Mouse (Mus musculus) limb, embryonic 13.5 days (tissue): ENCODE data around the gene Xpo4. TPM values are rescaled to one million over a fixed set of nuclear protein-coding genes. Genes with fewer than 3 reads are reported as not detected.
"Not testable (repeated sequence)": the region's sequence is repeated elsewhere in the genome, so short reads cannot be mapped to it uniquely, and the experiment has no call there.

Source experiments
- ATAC-seq: fragments of 200-750 bp; cut with Nextera tagmentation; 2 replicates; pipeline ENCODE4 v1.8.0; 2017; ENCODE audit warnings: low read depth, moderate number of reproducible peaks, moderate TSS enrichment; ENCODE audit not compliant: low FRiP score
- H3K27ac ChIP-seq: fragments of 300-500 bp; sonication (generic); 2 replicates; pipeline ENCODE4 v1.5.1; 2015; ENCODE audit warnings: inconsistent platforms, mild to moderate bottlenecking, moderate library complexity
- H3K27me3 ChIP-seq: fragments of 300-500 bp; sonication (generic); 2 replicates; pipeline ENCODE4 v1.6.1; 2015; ENCODE audit warnings: mild to moderate bottlenecking, inconsistent platforms
- H3K36me3 ChIP-seq: fragments of 300-500 bp; sonication (generic); 2 replicates; pipeline ENCODE4 v1.6.1; 2015; ENCODE audit warnings: inconsistent platforms, mild to moderate bottlenecking, moderate library complexity
- H3K4me1 ChIP-seq: fragments of 300-500 bp; sonication (generic); 2 replicates; pipeline ENCODE4 v1.6.1; 2015; ENCODE audit warnings: inconsistent platforms
- H3K4me2 ChIP-seq: fragments of 300-500 bp; sonication (generic); replicated peaks from 2 replicates; pipeline ENCODE4 v1.6.1; 2015; ENCODE audit warnings: inconsistent platforms, mild to moderate bottlenecking, moderate library complexity
- H3K4me3 ChIP-seq: fragments of 300-500 bp; sonication (generic); 2 replicates; pipeline ENCODE4 v1.5.1; 2015; ENCODE audit warnings: moderate library complexity, mild to moderate bottlenecking, inconsistent platforms
- H3K9ac ChIP-seq: fragments of 300-500 bp; sonication (generic); 2 replicates; pipeline ENCODE4 v1.6.1; 2015; ENCODE audit warnings: mild to moderate bottlenecking, inconsistent platforms
- H3K9me3 ChIP-seq: fragments of 300-500 bp; sonication (generic); 2 replicates; pipeline ENCODE4 v1.6.1; 2016; ENCODE audit warnings: inconsistent platforms
- WGBS: fragments of 180-500 bp; shearing (Covaris S2); methylation state at CpG from one replicate; pipeline ENCODE4 v1.1.7; 2015; 5-methylcytosine and 5-hydroxymethylcytosine counted together
- polyA plus RNA-seq: library from polyadenylated mRNA; unstranded; fragments of >200 nt; fragmentation: Nextera tagmentation; extraction: Ambion mirVana; gene quantifications from 2 replicates; pipeline ENCODE4 v1.2.1, GENCODE M21; 2015

Xpo4 gene
- polyA plus RNA-seq, 1 experiment from 2014 or later: 26.4 TPM

- ATAC-seq: no peak
- 93% methylated on average over 15 of the region's 15 CpGs for WGBS
- H3K4me1 ChIP-seq: no peaks in the 10 kb centered on the region
- H3K4me2 ChIP-seq: no peak overlapping the region
- no peak overlapping the region for H3K4me3 ChIP-seq
- H3K9me3 ChIP-seq: no peaks in the 10 kb centered on the region
- H3K27me3 ChIP-seq: no peaks in the 10 kb centered on the region
- H3K9ac ChIP-seq: no peak overlapping the region
- no peak overlapping the region for H3K27ac ChIP-seq
- peaks cover 84% of the 10 kb centered on the region for H3K36me3 ChIP-seq
These were observed 30.8 kb upstream of the Xpo4 start for GRCm38 (mm10) chr14:57696066-57696465.

GRCm38 (mm10) chr14:57695550-57695949 is 30.3 kb upstream of the Xpo4 start:
- no peak for ATAC-seq
- Histone ChIP-seq H3K27me3 (no peaks in the 10 kb centered on the region), H3K4me3 (no peak overlapping the region), H3K36me3 (peaks cover 87% of the 10 kb centered on the region), H3K4me1 (no peaks in the 10 kb centered on the region), H3K9ac (no peak overlapping the region), H3K4me2 (no peak overlapping the region), H3K9me3 (no peaks in the 10 kb centered on the region), H3K27ac (no peak overlapping the region)
- WGBS: 94% methylated on average over 8 of the region's 8 CpGs

- H3K36me3 ChIP-seq: peaks cover 86% of the 10 kb centered on the region
These were observed 29.0 kb upstream of the Xpo4 start for GRCm38 (mm10) chr14:57694246-57694645.

GRCm38 (mm10) chr14:57692517-57693130 is 27.4 kb upstream of the Xpo4 start:
- Histone ChIP-seq H3K4me3 (no peak overlapping the region), H3K4me2 (no peak overlapping the region), H3K9ac (no peak overlapping the region), H3K9me3 (no peaks in the 10 kb centered on the region), H3K4me1 (no peaks in the 10 kb centered on the region), H3K36me3 (peaks cover 88% of the 10 kb centered on the region), H3K27ac (no peak overlapping the region), H3K27me3 (no peaks in the 10 kb centered on the region)
- ATAC-seq: no peak
- 92% methylated on average over 17 of the region's 17 CpGs for WGBS

More at GRCm38 (mm10) chr14:57694246-57694645, 29.0 kb upstream of the Xpo4 start:
- Histone ChIP-seq H3K4me1 (no peaks in the 10 kb centered on the region), H3K27ac (no peak overlapping the region), H3K27me3 (no peaks in the 10 kb centered on the region), H3K9me3 (no peaks in the 10 kb centered on the region), H3K9ac (no peak overlapping the region), H3K4me3 (no peak overlapping the region), H3K4me2 (no peak overlapping the region)
- 88% methylated on average over 16 of the region's 16 CpGs for WGBS
- no peak for ATAC-seq

GRCm38 (mm10) chr14:57691316-57691715 is 26.1 kb upstream of the Xpo4 start:
- Histone ChIP-seq H3K4me1 (no peaks in the 10 kb centered on the region), H3K9me3 (no peaks in the 10 kb centered on the region), H3K27ac (no peak overlapping the region), H3K4me2 (no peak overlapping the region), H3K27me3 (no peaks in the 10 kb centered on the region), H3K36me3 (peaks cover 76% of the 10 kb centered on the region), H3K4me3 (no peak overlapping the region), H3K9ac (no peak overlapping the region)
- ATAC-seq: no peak
- 94% methylated on average over 24 of the region's 24 CpGs for WGBS

- H3K27ac ChIP-seq: no peak overlapping the region
- no peak for ATAC-seq
- no peaks in the 10 kb centered on the region for H3K9me3 ChIP-seq
- H3K36me3 ChIP-seq: peaks cover 70% of the 10 kb centered on the region
- H3K4me2 ChIP-seq: no peak overlapping the region
- H3K9ac ChIP-seq: no peak overlapping the region
- WGBS: 96% methylated on average over 8 of the region's 8 CpGs
- H3K4me3 ChIP-seq: no peak overlapping the region
- H3K27me3 ChIP-seq: no peaks in the 10 kb centered on the region
- H3K4me1 ChIP-seq: no peaks in the 10 kb centered on the region
These were observed 25.5 kb upstream of the Xpo4 start for GRCm38 (mm10) chr14:57690681-57691080.

- H3K36me3 ChIP-seq: peaks cover 46% of the 10 kb centered on the region
- H3K9ac ChIP-seq, H3K4me2 ChIP-seq, H3K27ac ChIP-seq, H3K9me3 ChIP-seq, H3K27me3 ChIP-seq, H3K4me1 ChIP-seq, H3K4me3 ChIP-seq, ATAC-seq: not testable (repeated sequence)
- 93% methylated on average over 7 of the region's 7 CpGs for WGBS
These were observed 22.8 kb upstream of the Xpo4 start for GRCm38 (mm10) chr14:57688066-57688465.

- ATAC-seq: no peak
- Histone ChIP-seq H3K27me3 (no peaks in the 10 kb centered on the region), H3K9ac (no peak overlapping the region), H3K4me2 (no peak overlapping the region), H3K27ac (no peak overlapping the region), H3K9me3 (no peaks in the 10 kb centered on the region), H3K4me1 (no peaks in the 10 kb centered on the region), H3K36me3 (peaks cover 41% of the 10 kb centered on the region), H3K4me3 (no peak overlapping the region)
- 86% methylated on average over 5 of the region's 5 CpGs for WGBS
These were observed 22.2 kb upstream of the Xpo4 start for GRCm38 (mm10) chr14:57687441-57687840.

GRCm38 (mm10) chr14:57686647-57687046 is 21.4 kb upstream of the Xpo4 start:
- H3K9ac ChIP-seq: no peak overlapping the region
- no peak overlapping the region for H3K27ac ChIP-seq
- peaks cover 35% of the 10 kb centered on the region for H3K36me3 ChIP-seq
- 81% methylated on average over 6 of the region's 6 CpGs for WGBS
- no peak overlapping the region for H3K4me2 ChIP-seq
- no peak overlapping the region for H3K4me3 ChIP-seq
- no peaks in the 10 kb centered on the region for H3K9me3 ChIP-seq
- no peak for ATAC-seq
- H3K4me1 ChIP-seq: no peaks in the 10 kb centered on the region
- H3K27me3 ChIP-seq: no peaks in the 10 kb centered on the region

GRCm38 (mm10) chr14:57684579-57684978 is 19.3 kb upstream of the Xpo4 start:
- peaks cover 15% of the 10 kb centered on the region for H3K36me3 ChIP-seq
- H3K9me3 ChIP-seq: no peaks in the 10 kb centered on the region
- H3K9ac ChIP-seq: no peak overlapping the region
- 0% methylated on average over 1 of the region's 1 CpGs for WGBS
- H3K27ac ChIP-seq: no peak overlapping the region
- no peaks in the 10 kb centered on the region for H3K4me1 ChIP-seq
- H3K27me3 ChIP-seq: no peaks in the 10 kb centered on the region
- no peak overlapping the region for H3K4me3 ChIP-seq
- no peak overlapping the region for H3K4me2 ChIP-seq
- ATAC-seq: no peak

GRCm38 (mm10) chr14:57682751-57683150 is 17.5 kb upstream of the Xpo4 start:
- ATAC-seq: no peak
- H3K4me3 ChIP-seq: no peak overlapping the region
- 82% methylated on average over 4 of the region's 4 CpGs for WGBS

GRCm38 (mm10) chr14:57679958-57680535 is 14.8 kb upstream of the Xpo4 start:
- Histone ChIP-seq H3K27ac (no peak overlapping the region), H3K9me3 (no peaks in the 10 kb centered on the region), H3K4me2 (no peak overlapping the region), H3K36me3 (no peaks in the 10 kb centered on the region), H3K27me3 (no peaks in the 10 kb centered on the region), H3K4me3 (no peak overlapping the region), H3K9ac (no peak overlapping the region), H3K4me1 (no peaks in the 10 kb centered on the region)
- 44% methylated on average over 5 of the region's 5 CpGs for WGBS
- ATAC-seq: no peak; the same call in 1 of the 2 replicates

More at GRCm38 (mm10) chr14:57682751-57683150, 17.5 kb upstream of the Xpo4 start:
- H3K9ac ChIP-seq: no peak overlapping the region
- H3K9me3 ChIP-seq: no peaks in the 10 kb centered on the region
- H3K27me3 ChIP-seq: no peaks in the 10 kb centered on the region
- H3K36me3 ChIP-seq: no peaks in the 10 kb centered on the region
- no peaks in the 10 kb centered on the region for H3K4me1 ChIP-seq
- H3K27ac ChIP-seq: no peak overlapping the region
- no peak overlapping the region for H3K4me2 ChIP-seq

GRCm38 (mm10) chr14:57679523-57679922 is 14.3 kb upstream of the Xpo4 start:
- no peak overlapping the region for H3K4me2 ChIP-seq
- H3K4me1 ChIP-seq: no peaks in the 10 kb centered on the region
- WGBS: 31% methylated on average over 1 of the region's 1 CpGs
- no peak overlapping the region; the same call in 1 of the 2 replicates for H3K9ac ChIP-seq
- no peak overlapping the region for H3K4me3 ChIP-seq
- no peaks in the 10 kb centered on the region for H3K36me3 ChIP-seq
- no peaks in the 10 kb centered on the region for H3K9me3 ChIP-seq
- no peak for ATAC-seq
- H3K27me3 ChIP-seq: no peaks in the 10 kb centered on the region
- H3K27ac ChIP-seq: no peak overlapping the region
